Mouse (Mus musculus): ENCODE data around the gene Oprl1. TPM values are rescaled to one million over a fixed set of nuclear protein-coding genes. Genes with fewer than 3 reads are reported as not detected.

Gene Oprl1
- polyA plus RNA-seq (2014; fragmentation: Nextera tagmentation; extraction: Ambion mirVana), result 2.0 and 2.5 TPM in 2 replicates

DNA sequence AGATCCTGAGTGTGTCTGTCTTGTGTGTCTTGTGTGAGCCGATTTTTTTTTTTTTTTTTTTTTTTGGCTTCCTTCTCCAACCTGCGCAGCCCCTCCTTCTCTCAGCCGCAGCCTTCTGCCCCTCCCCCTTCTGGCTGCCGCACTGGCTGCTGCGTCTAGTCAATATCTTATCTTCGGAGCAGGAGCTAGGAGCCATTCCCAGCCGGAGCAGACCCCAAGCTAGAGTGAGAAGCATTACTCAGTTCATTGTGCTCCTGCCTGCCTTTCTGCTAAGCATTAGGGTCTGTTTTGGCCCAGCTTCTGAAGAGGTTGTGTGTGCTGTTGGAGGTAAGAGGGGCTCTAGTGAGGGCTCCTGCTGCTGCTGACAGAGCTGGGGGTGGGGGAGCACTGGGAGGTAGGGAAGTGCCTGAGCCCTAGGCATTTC is at the start of gene Oprl1:
Gene Oprl1 (plus strand): TSS at position 114 of the 424 bp plus-strand sequence.
- ATAC-seq (ENCODE audit: low read depth), result peak; percentile 57; the same call in 1 of the 2 replicates
- peak; percentile 50 for DNase-seq (ENCODE audit: low spot score)
- Histone ChIP-seq H3K4me3 (ENCODE audit: low read depth, low read length) (peak within 1 kb of the TSS; percentile 17; the same call in 1 of the 2 replicates), H3K36me3 (ENCODE audit: control insufficient read depth, insufficient read depth, low read length) (no peaks in the 10 kb centered on the region), H3K27me3 (replicated peaks; ENCODE audit: control insufficient read depth, insufficient read depth, low read length) (no peaks in the 10 kb centered on the region), H3K4me2 (ENCODE audit: low read depth, low read length) (peak within 1 kb of the TSS; percentile 37), H3K27ac (replicated peaks; ENCODE audit: low read depth, low read length) (no peak within 1 kb of the TSS), H3K4me1 (ENCODE audit: control insufficient read depth, insufficient read depth, low read length) (peaks cover 5% of the 10 kb centered on the region; the same call in 1 of the 2 replicates), H3K9me3 (ENCODE audit: control insufficient read depth, low read length) (no peaks in the 10 kb centered on the region), H3K9ac (ENCODE audit: low read depth, low read length) (peak within 1 kb of the TSS; percentile 54)
- WGBS, result 0% methylated on average over 7 of the region's 7 CpGs

DNA sequence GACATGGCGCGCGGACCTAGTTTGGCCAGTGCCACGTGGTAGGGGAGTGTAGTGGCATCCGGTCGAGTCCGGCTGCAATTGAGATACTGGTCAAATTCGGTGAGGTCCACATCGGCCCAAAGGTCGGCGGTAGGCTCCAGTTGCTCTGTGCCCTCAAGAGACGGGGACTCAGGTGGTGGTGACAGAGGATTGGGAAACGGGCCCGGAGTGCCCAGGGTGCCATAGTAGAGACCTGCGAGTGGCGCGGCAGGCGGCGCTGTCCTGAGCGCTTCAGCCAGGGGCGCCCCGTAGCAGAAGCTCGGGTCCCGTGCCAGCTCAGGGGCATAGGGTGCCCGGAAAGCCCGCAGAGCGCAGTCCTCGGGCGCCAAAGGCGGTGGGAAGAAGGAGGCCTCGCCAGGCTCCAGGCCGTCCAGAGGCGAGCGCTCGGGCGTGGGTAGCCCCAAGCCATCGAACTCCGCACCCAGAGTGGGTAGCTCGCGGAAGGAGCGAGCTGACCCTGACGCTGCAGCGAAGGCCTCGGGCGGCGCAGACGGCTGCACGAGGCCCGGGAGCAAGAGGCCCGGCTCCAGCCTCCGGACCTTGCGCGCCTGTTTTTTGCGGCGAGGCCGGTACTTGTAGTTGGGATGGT is 44.4 kb upstream of the Oprl1 start:
- H3K36me3 ChIP-seq (ENCODE audit: control insufficient read depth, insufficient read depth, low read length), result no peaks in the 10 kb centered on the region
- ATAC-seq (ENCODE audit: low read depth) (no peak), DNase-seq (ENCODE audit: low spot score) (no peak)
- under 1% methylated on average over 24 of the region's 56 CpGs for WGBS
- peak overlapping the region; percentile 61 for H3K27ac ChIP-seq (replicated peaks; ENCODE audit: low read depth, low read length)
- peak overlapping the region; percentile 80 for H3K4me2 ChIP-seq (ENCODE audit: low read depth, low read length)
- H3K9ac ChIP-seq (ENCODE audit: low read depth, low read length), result peak overlapping the region; percentile 68
- no peaks in the 10 kb centered on the region for H3K9me3 ChIP-seq (ENCODE audit: control insufficient read depth, low read length)
- peak overlapping the region; percentile 56 for H3K4me3 ChIP-seq (ENCODE audit: low read depth, low read length)
- H3K4me1 ChIP-seq (ENCODE audit: control insufficient read depth, insufficient read depth, low read length), result 0 out of 2 replicates have a peak, but pooled peaks cover 13% of the 10 kb centered on the region
- peaks cover 60% of the 10 kb centered on the region for H3K27me3 ChIP-seq (replicated peaks; ENCODE audit: control insufficient read depth, insufficient read depth, low read length)

DNA sequence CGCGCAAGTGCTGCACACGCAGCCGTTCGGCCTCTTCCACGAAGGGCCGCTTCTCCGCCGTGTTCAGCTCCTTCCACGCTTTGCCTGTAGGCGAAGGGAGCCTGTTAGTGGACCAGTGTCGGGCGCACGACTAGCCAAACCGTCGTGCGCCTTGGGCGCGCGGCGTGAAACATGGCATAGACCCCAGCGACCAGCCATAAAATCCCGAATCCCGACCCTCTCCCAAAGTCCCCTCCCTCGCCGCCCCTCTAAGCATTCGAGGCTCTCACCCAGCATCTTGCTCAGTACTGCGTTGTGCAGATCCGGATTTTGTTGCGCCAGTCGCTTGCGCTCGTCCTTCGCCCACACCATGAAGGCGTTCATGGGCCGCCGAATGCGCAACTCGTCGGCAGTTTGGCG is 43.9 kb upstream of the Oprl1 start:
- ATAC-seq (ENCODE audit: low read depth) (no peak), DNase-seq (ENCODE audit: low spot score) (no peak)
- peak overlapping the region; percentile 61 for H3K27ac ChIP-seq (replicated peaks; ENCODE audit: low read depth, low read length)
- no peaks in the 10 kb centered on the region for H3K36me3 ChIP-seq (ENCODE audit: control insufficient read depth, insufficient read depth, low read length)
- H3K27me3 ChIP-seq (replicated peaks; ENCODE audit: control insufficient read depth, insufficient read depth, low read length), result peaks cover 60% of the 10 kb centered on the region
- WGBS, result 1% methylated on average over 40 of the region's 41 CpGs
- 0 out of 2 replicates have a peak, but pooled peaks cover 17% of the 10 kb centered on the region for H3K4me1 ChIP-seq (ENCODE audit: control insufficient read depth, insufficient read depth, low read length)
- H3K4me2 ChIP-seq (ENCODE audit: low read depth, low read length), result peak overlapping the region; percentile 80
- H3K4me3 ChIP-seq (ENCODE audit: low read depth, low read length), result peak overlapping the region; percentile 56
- no peaks in the 10 kb centered on the region for H3K9me3 ChIP-seq (ENCODE audit: control insufficient read depth, low read length)
- peak overlapping the region; percentile 68 for H3K9ac ChIP-seq (ENCODE audit: low read depth, low read length)

DNA sequence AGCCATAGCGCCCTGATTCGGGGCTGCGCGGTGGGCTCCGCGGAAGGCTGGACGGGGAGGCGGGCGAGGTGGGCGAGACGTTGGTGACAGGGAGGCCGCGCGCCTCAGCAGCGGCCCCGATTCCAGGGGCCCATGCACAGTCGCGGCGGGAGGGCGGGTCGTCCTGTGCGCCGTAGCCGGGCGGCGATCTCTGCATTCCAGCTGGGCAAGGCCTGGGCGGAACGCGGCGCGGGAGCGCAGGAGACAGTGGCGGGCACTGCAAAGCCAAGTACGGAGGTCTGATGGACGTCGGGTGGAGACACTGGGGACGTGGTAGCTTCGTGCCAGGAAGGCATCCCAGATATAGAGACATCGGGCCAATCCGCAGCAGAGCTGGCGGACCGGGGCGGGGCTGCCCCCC is 43.5 kb upstream of the Oprl1 start, which contains the start of gene Sox18:
Gene Sox18 (minus strand): TSS at position 315 of the 400 bp plus-strand sequence.
- no peaks in the 10 kb centered on the region for H3K36me3 ChIP-seq (ENCODE audit: control insufficient read depth, insufficient read depth, low read length)
- peak within 1 kb of the TSS; percentile 68 for H3K9ac ChIP-seq (ENCODE audit: low read depth, low read length)
- WGBS, result 1% methylated on average over 31 of the region's 43 CpGs
- DNase-seq (ENCODE audit: low spot score), result peak; percentile 45
- peaks cover 60% of the 10 kb centered on the region for H3K27me3 ChIP-seq (replicated peaks; ENCODE audit: control insufficient read depth, insufficient read depth, low read length)
- peak within 1 kb of the TSS; percentile 56 for H3K4me3 ChIP-seq (ENCODE audit: low read depth, low read length)
- peak; percentile 45; the same call in 1 of the 2 replicates for ATAC-seq (ENCODE audit: low read depth)
- H3K9me3 ChIP-seq (ENCODE audit: control insufficient read depth, low read length), result no peaks in the 10 kb centered on the region
- H3K27ac ChIP-seq (replicated peaks; ENCODE audit: low read depth, low read length), result peak within 1 kb of the TSS; percentile 61
- H3K4me1 ChIP-seq (ENCODE audit: control insufficient read depth, insufficient read depth, low read length), result 0 out of 2 replicates have a peak, but pooled peaks cover 17% of the 10 kb centered on the region
- peak within 1 kb of the TSS; percentile 80 for H3K4me2 ChIP-seq (ENCODE audit: low read depth, low read length)

DNA sequence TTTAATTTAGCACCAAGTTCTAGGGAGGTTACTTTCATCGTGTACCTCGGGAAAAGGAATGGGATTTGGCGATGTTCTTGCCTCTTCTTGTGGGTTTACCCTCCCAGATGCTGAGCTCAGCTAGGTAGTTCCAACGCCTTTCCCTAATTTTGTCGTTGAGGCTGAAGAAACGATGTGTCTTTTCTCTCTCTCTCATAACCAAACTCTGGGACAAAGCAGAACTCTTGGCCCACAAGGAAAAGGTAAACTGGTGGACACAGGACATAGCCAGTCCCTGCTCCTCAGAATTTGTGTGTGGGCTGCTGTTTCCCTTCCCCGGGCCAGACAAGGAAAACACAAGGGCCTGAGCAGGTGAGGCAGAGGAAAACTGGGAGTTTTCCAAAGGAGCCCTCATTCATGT is 42.8 kb upstream of the Oprl1 start:
- Histone ChIP-seq H3K36me3 (ENCODE audit: control insufficient read depth, insufficient read depth, low read length) (no peaks in the 10 kb centered on the region), H3K9me3 (ENCODE audit: control insufficient read depth, low read length) (no peaks in the 10 kb centered on the region), H3K4me2 (ENCODE audit: low read depth, low read length) (peak overlapping the region; percentile 80), H3K27me3 (replicated peaks; ENCODE audit: control insufficient read depth, insufficient read depth, low read length) (peaks cover 60% of the 10 kb centered on the region), H3K4me3 (ENCODE audit: low read depth, low read length) (peak overlapping the region; percentile 56), H3K27ac (replicated peaks; ENCODE audit: low read depth, low read length) (no peak overlapping the region), H3K9ac (ENCODE audit: low read depth, low read length) (no peak overlapping the region), H3K4me1 (ENCODE audit: control insufficient read depth, insufficient read depth, low read length) (0 out of 2 replicates have a peak, but pooled peaks cover 17% of the 10 kb centered on the region)
- WGBS, result 26% methylated on average over 7 of the region's 7 CpGs
- DNase-seq (ENCODE audit: low spot score), result no peak
- ATAC-seq (ENCODE audit: low read depth), result no peak

DNA sequence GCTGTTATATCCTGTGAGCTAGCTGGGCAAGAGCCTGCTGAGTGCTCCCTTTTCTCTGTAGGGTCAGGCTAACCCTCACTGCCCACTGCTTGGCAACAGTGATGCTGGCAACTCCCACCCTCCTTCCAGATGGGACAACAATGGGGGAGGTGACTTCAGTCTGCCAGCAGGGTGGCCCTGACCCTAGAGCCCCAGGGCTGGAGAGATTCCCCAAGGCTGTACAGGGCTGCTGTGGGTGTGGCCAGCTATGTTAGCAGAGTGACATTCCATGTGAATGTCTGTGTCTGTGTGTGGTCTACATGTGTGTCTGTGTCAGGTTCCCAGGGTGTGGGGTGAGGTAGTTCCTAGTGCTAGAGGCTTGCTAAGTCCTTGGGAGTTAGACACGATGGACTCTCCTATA is 41.3 kb upstream of the Oprl1 start:
- H3K9me3 ChIP-seq (ENCODE audit: control insufficient read depth, low read length), result no peaks in the 10 kb centered on the region
- no peak for ATAC-seq (ENCODE audit: low read depth)
- peaks cover 52% of the 10 kb centered on the region for H3K27me3 ChIP-seq (replicated peaks; ENCODE audit: control insufficient read depth, insufficient read depth, low read length)
- H3K27ac ChIP-seq (replicated peaks; ENCODE audit: low read depth, low read length), result peak overlapping the region; percentile 58; the same call in 1 of the 2 replicates
- no peak overlapping the region for H3K4me3 ChIP-seq (ENCODE audit: low read depth, low read length)
- no peak overlapping the region for H3K9ac ChIP-seq (ENCODE audit: low read depth, low read length)
- 0 out of 2 replicates have a peak, but pooled peaks cover 17% of the 10 kb centered on the region for H3K4me1 ChIP-seq (ENCODE audit: control insufficient read depth, insufficient read depth, low read length)
- WGBS, result 25% methylated on average over 1 of the region's 1 CpGs
- no peaks in the 10 kb centered on the region for H3K36me3 ChIP-seq (ENCODE audit: control insufficient read depth, insufficient read depth, low read length)
- DNase-seq (ENCODE audit: low spot score), result peak; percentile 29
- H3K4me2 ChIP-seq (ENCODE audit: low read depth, low read length), result no peak overlapping the region

DNA sequence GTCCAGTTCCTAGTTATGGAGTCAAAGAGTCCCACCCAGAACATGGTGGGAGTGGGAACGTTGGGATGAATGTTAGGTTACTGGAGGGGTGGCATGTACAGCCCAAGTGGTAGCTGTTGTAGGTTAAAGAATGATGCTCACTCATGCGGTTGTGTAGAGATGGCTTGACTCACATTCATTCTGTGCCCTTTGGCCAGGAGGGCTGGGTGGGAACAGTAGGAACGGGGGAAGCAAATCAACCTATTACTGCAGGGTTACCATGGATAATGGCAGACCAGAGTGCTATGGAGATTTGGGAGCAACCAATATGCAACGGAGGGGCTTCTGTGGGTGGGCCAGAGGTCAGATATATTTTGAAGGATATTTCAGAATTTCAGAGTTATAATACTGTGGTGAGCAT is 39.9 kb upstream of the Oprl1 start:
- no peak overlapping the region for H3K9ac ChIP-seq (ENCODE audit: low read depth, low read length)
- no peak overlapping the region for H3K4me2 ChIP-seq (ENCODE audit: low read depth, low read length)
- H3K27me3 ChIP-seq (replicated peaks; ENCODE audit: control insufficient read depth, insufficient read depth, low read length), result peaks cover 38% of the 10 kb centered on the region
- no peak for ATAC-seq (ENCODE audit: low read depth)
- 0 out of 2 replicates have a peak, but pooled peaks cover 17% of the 10 kb centered on the region for H3K4me1 ChIP-seq (ENCODE audit: control insufficient read depth, insufficient read depth, low read length)
- no peaks in the 10 kb centered on the region for H3K36me3 ChIP-seq (ENCODE audit: control insufficient read depth, insufficient read depth, low read length)
- H3K9me3 ChIP-seq (ENCODE audit: control insufficient read depth, low read length), result no peaks in the 10 kb centered on the region
- no peak overlapping the region for H3K27ac ChIP-seq (replicated peaks; ENCODE audit: low read depth, low read length)
- DNase-seq (ENCODE audit: low spot score), result no peak
- 87% methylated on average over 4 of the region's 4 CpGs for WGBS
- H3K4me3 ChIP-seq (ENCODE audit: low read depth, low read length), result no peak overlapping the region

DNA sequence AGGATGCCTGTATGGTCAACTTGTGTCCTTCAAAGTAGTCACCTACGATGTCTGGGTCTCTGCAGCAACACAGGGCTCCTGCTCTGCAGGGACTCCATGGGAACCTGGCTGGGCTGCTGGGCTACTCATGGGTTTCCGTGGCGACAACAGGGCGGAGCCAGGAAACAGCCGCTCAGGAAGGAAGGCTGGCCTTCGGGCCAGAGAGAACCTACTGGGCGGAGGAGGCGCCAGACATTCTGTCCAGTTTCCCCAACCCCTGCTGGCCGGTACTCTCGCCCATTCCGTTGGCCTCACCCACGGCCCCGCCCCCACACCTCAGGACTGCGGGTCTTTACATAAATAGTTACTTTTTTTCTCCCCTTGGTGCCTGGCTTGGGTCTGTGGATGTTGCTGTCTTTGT is 39.4 kb upstream of the Oprl1 start:
- Histone ChIP-seq H3K4me2 (ENCODE audit: low read depth, low read length) (peak overlapping the region; percentile 39), H3K36me3 (ENCODE audit: control insufficient read depth, insufficient read depth, low read length) (no peaks in the 10 kb centered on the region), H3K9me3 (ENCODE audit: control insufficient read depth, low read length) (no peaks in the 10 kb centered on the region), H3K27me3 (replicated peaks; ENCODE audit: control insufficient read depth, insufficient read depth, low read length) (peaks cover 32% of the 10 kb centered on the region), H3K9ac (ENCODE audit: low read depth, low read length) (peak overlapping the region; percentile 28; the same call in 1 of the 2 replicates), H3K27ac (replicated peaks; ENCODE audit: low read depth, low read length) (no peak overlapping the region), H3K4me1 (ENCODE audit: control insufficient read depth, insufficient read depth, low read length) (0 out of 2 replicates have a peak, but pooled peaks cover 15% of the 10 kb centered on the region), H3K4me3 (ENCODE audit: low read depth, low read length) (no peak overlapping the region; the same call in 1 of the 2 replicates)
- DNase-seq (ENCODE audit: low spot score) (peak; percentile 69), ATAC-seq (ENCODE audit: low read depth) (no peak)
- 7% methylated on average over 14 of the region's 14 CpGs for WGBS
